Mouse (Mus musculus) embryonic facial prominence, embryonic 15.5 days (tissue): ENCODE measurements around the gene Pilra. TPM values are rescaled to one million over a fixed set of nuclear protein-coding genes. Genes with fewer than 3 reads are reported as not detected.
"Not testable (repeated sequence)": the region's sequence is repeated elsewhere in the genome, so short reads cannot be mapped to it uniquely, and the experiment has no call there.

Source experiments
- ATAC-seq: fragments of 200-750 bp; cut with Nextera tagmentation; 2 replicates; pipeline ENCODE4 v1.8.0; 2017; ENCODE audit warnings: low read depth, moderate TSS enrichment; ENCODE audit not compliant: insufficient number of reproducible peaks, low FRiP score, low TSS enrichment
- H3K27ac ChIP-seq: fragments of 300-500 bp; sonication (generic); replicated peaks from 2 replicates; pipeline ENCODE4 v1.5.1; 2015; ENCODE audit warnings: mild to moderate bottlenecking, inconsistent platforms
- H3K27me3 ChIP-seq: fragments of 300-500 bp; sonication (generic); 2 replicates; pipeline ENCODE4 v1.6.1; 2015; ENCODE audit warnings: inconsistent platforms
- H3K36me3 ChIP-seq: fragments of 300-500 bp; sonication (generic); 2 replicates; pipeline ENCODE4 v1.6.1; 2015; ENCODE audit warnings: mild to moderate bottlenecking, inconsistent platforms
- H3K4me1 ChIP-seq: fragments of 300-500 bp; sonication (generic); 2 replicates; pipeline ENCODE4 v1.6.1; 2015; ENCODE audit warnings: inconsistent platforms
- H3K4me2 ChIP-seq: fragments of 300-500 bp; sonication (generic); replicated peaks from 2 replicates; pipeline ENCODE4 v1.6.1; 2015; ENCODE audit warnings: mild to moderate bottlenecking, inconsistent platforms
- H3K4me3 ChIP-seq: fragments of 300-500 bp; sonication (generic); replicated peaks from 2 replicates; pipeline ENCODE4 v1.5.1; 2015; ENCODE audit warnings: mild to moderate bottlenecking, inconsistent platforms
- H3K9ac ChIP-seq: fragments of 300-500 bp; sonication (generic); 2 replicates; pipeline ENCODE4 v1.6.1; 2015; ENCODE audit warnings: inconsistent platforms
- H3K9me3 ChIP-seq: fragments of 300-500 bp; sonication (generic); replicated peaks from 2 replicates; pipeline ENCODE4 v1.6.1; 2016; ENCODE audit warnings: inconsistent platforms
- WGBS: fragments of 180-500 bp; shearing (Covaris S2); methylation state at CpG from one replicate; pipeline ENCODE4 v1.1.7; 2015; 5-methylcytosine and 5-hydroxymethylcytosine counted together
- polyA plus RNA-seq: library from polyadenylated mRNA; unstranded; fragments of >200 nt; fragmentation: Nextera tagmentation; extraction: Ambion mirVana; gene quantifications from 2 replicates; pipeline ENCODE4 v1.2.1, GENCODE M21; 2015

Pilra gene
- 0.68 and 1.5 TPM in 2 replicates for polyA plus RNA-seq

DNA sequence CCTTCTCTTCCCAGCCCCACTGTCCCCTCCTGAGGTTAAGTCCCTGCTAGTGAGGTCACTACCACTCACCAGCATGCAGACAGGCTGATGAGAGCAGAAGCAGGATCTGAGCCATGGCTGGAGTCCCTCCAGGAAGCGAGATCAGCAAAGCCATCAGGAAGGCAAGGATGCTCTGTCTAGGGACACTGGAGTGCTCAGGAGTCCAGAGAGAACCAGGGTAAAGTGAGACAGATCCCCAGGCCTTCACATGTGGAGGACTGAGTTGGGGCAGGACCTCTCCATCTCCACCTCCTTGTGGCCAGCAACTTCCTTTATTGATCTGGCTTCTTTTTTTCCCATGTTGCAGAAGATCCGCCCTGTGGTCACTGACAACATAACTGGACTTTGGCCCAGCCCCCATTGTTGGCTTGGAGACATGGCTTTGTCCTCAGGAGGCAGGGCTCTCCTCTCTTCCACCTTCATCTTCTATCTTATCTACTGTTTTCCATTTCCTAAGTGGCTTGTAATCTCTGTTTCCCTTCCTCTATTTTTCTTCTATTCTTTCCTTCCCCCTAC lies at the start of gene Pilra:
Gene Pilra (minus strand): TSS at position 316 of the 555 bp plus-strand sequence.
- not testable (repeated sequence) for H3K27ac ChIP-seq, ATAC-seq, H3K4me2 ChIP-seq, H3K9ac ChIP-seq, H3K4me1 ChIP-seq, H3K4me3 ChIP-seq, H3K27me3 ChIP-seq, H3K36me3 ChIP-seq, H3K9me3 ChIP-seq
- 73% methylated on average over 2 of the region's 2 CpGs for WGBS

- Histone ChIP-seq H3K9me3 (no peaks in the 10 kb centered on the region), H3K4me2 (no peak overlapping the region), H3K9ac (no peak overlapping the region), H3K27me3 (no peaks in the 10 kb centered on the region), H3K4me1 (no peaks in the 10 kb centered on the region), H3K27ac (no peak overlapping the region), H3K36me3 (no peaks in the 10 kb centered on the region), H3K4me3 (no peak overlapping the region)
- no peak for ATAC-seq
- 78% methylated on average over 3 of the region's 3 CpGs for WGBS
Observed at GRCm38 (mm10) chr5:137883345-137883744, 47.3 kb upstream of the Pilra start.

DNA sequence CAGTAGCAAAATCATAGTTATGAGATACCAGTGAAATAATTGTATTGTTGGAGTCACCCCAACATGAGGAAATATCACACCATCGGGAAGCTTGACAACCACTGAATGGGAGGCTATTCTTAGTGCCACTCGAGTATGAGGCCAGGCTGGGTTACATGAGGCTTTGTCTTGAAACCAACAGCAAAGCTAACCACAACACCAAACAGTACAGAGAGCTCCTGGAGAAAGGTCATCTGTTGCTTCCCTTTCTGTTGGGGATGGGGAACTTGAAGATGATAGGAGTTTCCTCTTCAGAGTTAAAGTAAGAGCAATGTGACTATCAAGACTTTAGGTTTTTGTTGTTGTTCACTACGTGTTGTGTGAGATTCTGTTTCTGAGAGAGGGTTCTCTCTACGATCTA lies 46.8 kb upstream of the Pilra start:
- Histone ChIP-seq H3K4me1 (no peaks in the 10 kb centered on the region), H3K27me3 (no peaks in the 10 kb centered on the region), H3K4me2 (no peak overlapping the region), H3K36me3 (no peaks in the 10 kb centered on the region), H3K9ac (no peak overlapping the region), H3K9me3 (no peaks in the 10 kb centered on the region), H3K4me3 (no peak overlapping the region), H3K27ac (no peak overlapping the region)
- WGBS, result 75% methylated on average over 4 of the region's 4 CpGs
- ATAC-seq, result no peak

DNA sequence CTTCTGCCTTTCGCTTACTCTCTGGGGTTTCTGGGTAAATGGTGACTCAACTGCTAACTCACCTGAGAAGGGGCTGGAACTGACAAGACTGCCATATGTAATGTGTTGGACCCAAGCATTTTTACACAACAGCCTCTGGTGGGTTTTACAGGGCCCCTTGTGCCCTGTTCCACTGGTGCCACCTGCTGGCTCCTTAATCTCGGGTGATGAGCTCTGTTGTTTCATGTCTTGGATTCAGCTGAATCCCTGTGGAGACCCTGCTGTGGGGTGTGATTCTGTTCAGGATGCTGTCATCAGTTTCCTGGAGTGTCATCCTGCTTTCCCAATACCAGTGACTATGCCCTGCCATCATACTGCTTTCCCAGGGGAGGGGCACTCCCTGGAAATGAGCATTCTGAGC lies 41.8 kb upstream of the Pilra start:
- Histone ChIP-seq H3K4me2 (no peak overlapping the region), H3K36me3 (no peaks in the 10 kb centered on the region), H3K9me3 (no peaks in the 10 kb centered on the region), H3K27me3 (no peaks in the 10 kb centered on the region), H3K4me1 (no peaks in the 10 kb centered on the region), H3K27ac (no peak overlapping the region), H3K9ac (no peak overlapping the region), H3K4me3 (no peak overlapping the region)
- WGBS, result 57% methylated on average over 2 of the region's 2 CpGs
- no peak for ATAC-seq

- Histone ChIP-seq H3K27me3 (no peaks in the 10 kb centered on the region), H3K27ac (no peak overlapping the region), H3K9ac (no peak overlapping the region), H3K36me3 (no peaks in the 10 kb centered on the region), H3K4me1 (no peaks in the 10 kb centered on the region), H3K9me3 (no peaks in the 10 kb centered on the region), H3K4me3 (no peak overlapping the region), H3K4me2 (no peak overlapping the region)
- 83% methylated on average over 2 of the region's 2 CpGs for WGBS
- ATAC-seq, result no peak
Observed at GRCm38 (mm10) chr5:137875054-137875453, 39.0 kb upstream of the Pilra start.

- WGBS, result 27% methylated on average over 1 of the region's 1 CpGs
- not testable (repeated sequence) for H3K4me3 ChIP-seq, H3K27me3 ChIP-seq, H3K27ac ChIP-seq, H3K4me2 ChIP-seq, H3K36me3 ChIP-seq, ATAC-seq, H3K9me3 ChIP-seq, H3K9ac ChIP-seq, H3K4me1 ChIP-seq
Observed at GRCm38 (mm10) chr5:137872381-137872702, 36.3 kb upstream of the Pilra start.

DNA sequence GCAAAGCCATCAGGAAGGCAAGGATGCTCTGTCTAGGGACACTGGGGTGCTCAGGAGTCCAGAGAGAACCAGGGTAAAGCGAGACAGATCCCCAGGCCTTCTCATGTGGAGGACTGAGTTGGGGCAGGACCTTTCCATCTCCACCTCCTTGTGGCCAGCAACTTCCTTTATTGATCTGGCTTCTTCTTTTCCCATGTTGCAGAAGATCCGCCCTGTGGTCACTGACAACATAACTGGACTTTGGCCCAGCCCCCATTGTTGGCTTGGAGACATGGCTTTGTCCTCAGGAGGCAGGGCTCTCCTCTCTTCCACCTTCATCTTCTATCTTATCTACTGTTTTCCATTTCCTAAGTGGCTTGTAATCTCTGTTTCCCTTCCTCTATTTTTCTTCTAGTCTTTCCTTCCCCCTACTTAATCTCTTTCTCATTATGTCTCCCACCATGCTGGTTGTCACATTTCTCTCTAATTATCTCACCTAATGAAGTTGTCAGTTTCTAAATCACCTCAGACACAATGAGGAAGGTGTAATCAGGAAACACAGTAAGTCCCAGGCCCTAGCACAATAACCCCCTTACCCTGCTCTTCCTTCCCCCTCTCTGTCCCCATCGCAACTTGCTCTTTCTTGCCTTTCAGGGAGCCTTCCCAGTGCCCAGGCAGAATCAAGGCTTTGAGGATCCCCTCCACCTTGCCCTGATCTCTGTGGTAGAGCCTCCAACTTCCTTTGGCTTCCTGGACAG lies 35.7 kb upstream of the Pilra start, which contains the start of gene Pilrb2:
Gene Pilrb2 (minus strand): TSS at position 172 of the 737 bp plus-strand sequence.
- H3K27me3 ChIP-seq, H3K9me3 ChIP-seq, H3K9ac ChIP-seq, ATAC-seq, H3K36me3 ChIP-seq, H3K4me1 ChIP-seq, H3K27ac ChIP-seq, H3K4me3 ChIP-seq, H3K4me2 ChIP-seq: not testable (repeated sequence)
- WGBS, result 63% methylated on average over 3 of the region's 3 CpGs

- not testable (repeated sequence) for ATAC-seq, H3K27ac ChIP-seq, H3K9ac ChIP-seq, H3K4me1 ChIP-seq, H3K27me3 ChIP-seq, H3K9me3 ChIP-seq, H3K36me3 ChIP-seq, H3K4me2 ChIP-seq, H3K4me3 ChIP-seq
- WGBS, result 73% methylated on average over 2 of the region's 2 CpGs
Observed at GRCm38 (mm10) chr5:137868600-137868999, 32.5 kb upstream of the Pilra start.

DNA sequence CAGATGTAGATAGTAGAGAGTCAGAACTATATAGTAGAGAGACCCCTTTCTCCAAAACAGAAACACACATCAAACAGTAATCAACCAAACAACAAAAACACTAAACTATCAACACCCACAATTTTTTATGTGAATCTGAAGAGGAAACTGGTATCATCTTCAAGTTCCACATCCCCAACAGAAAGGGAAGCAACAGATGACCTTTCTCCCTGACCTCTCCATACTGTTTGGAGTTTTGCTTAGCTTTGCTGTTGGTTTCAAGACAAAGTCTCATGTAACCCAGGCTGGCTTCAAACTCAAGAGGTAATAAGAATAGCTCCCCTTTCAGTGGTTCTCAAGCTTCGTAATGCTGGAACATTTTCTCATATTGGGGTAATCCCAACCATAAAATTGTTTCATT lies 27.9 kb upstream of the Pilra start:
- H3K27ac ChIP-seq, H3K36me3 ChIP-seq, H3K9me3 ChIP-seq, H3K4me3 ChIP-seq, H3K27me3 ChIP-seq, H3K9ac ChIP-seq, H3K4me2 ChIP-seq, H3K4me1 ChIP-seq, ATAC-seq: not testable (repeated sequence)
- WGBS, result 69% methylated on average over 1 of the region's 1 CpGs

GRCm38 (mm10) chr5:137857960-137858710 lies 22.1 kb upstream of the Pilra start, which contains the start of gene Pilrb1:
Gene Pilrb1 (minus strand): TSS chr5:137858106.
- not testable (repeated sequence) for H3K4me2 ChIP-seq, ATAC-seq, H3K27me3 ChIP-seq, H3K9me3 ChIP-seq, H3K4me3 ChIP-seq, H3K36me3 ChIP-seq, H3K27ac ChIP-seq, H3K9ac ChIP-seq, H3K4me1 ChIP-seq
- WGBS, result 73% methylated on average over 2 of the region's 2 CpGs

GRCm38 (mm10) chr5:137856870-137857269 lies 20.8 kb upstream of the Pilra start:
- not testable (repeated sequence) for H3K27ac ChIP-seq, ATAC-seq, H3K9ac ChIP-seq, H3K9me3 ChIP-seq, H3K4me3 ChIP-seq, H3K27me3 ChIP-seq, H3K36me3 ChIP-seq, H3K4me1 ChIP-seq, H3K4me2 ChIP-seq
- 71% methylated on average over 5 of the region's 5 CpGs for WGBS
